Mouse (Mus musculus) left cerebral cortex, postnatal 36 days (tissue): ENCODE data around the gene Rpl9-ps6. TPM values are rescaled to one million over a fixed set of nuclear protein-coding genes. Genes with fewer than 3 reads are reported as not detected.
"Not testable (repeated sequence)": the region's sequence is repeated elsewhere in the genome, so short reads cannot be mapped to it uniquely, and the experiment has no call there.

Source experiments
- DNase-seq, 2 experiments: peaks; one replicate each; pipeline ENCODE4 v3.0.0; 2021 to 2022; ENCODE audit warnings: low spot score in 2 of 2, mixed read lengths in 1 of 2
- intact Hi-C: fragments of 180-260 bp; cut with DNase I; formaldehyde crosslinking; loops from one replicate; pipeline ENCODE4 v1.15.1; 2025
- total RNA-seq, 2 experiments: library from RNA; stranded (reverse); gene quantifications; 2 replicates each; pipeline ENCODE4 v1.2.3; 2021

Rpl9-ps6 gene
- total RNA-seq: 10 to 100 TPM; 23.2 to 46.0 TPM

DNA sequence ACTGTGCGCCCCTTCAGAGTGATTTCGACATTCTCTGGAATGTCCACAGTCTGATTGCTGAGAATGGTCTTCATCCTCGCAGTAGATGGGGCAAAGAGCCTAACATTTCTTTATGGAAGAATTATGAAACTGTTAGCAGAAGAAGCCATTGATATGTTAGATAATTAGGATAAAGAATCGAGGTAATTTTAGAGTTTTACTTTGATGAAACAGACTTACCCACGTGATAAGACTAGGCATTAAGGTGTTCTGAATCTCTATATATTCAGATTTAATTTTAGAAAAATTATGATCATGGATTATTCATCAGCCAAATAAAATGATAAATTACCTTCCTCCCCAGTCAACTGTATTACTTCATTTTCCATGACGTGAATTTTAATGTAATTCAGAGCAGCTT is at the start of gene Rpl9-ps6:
TSS of gene Rpl9-ps6 (minus strand) at position 101 of the 400 bp plus-strand sequence.
- no peak for DNase-seq
- intact Hi-C loops: no loop called here

DNA sequence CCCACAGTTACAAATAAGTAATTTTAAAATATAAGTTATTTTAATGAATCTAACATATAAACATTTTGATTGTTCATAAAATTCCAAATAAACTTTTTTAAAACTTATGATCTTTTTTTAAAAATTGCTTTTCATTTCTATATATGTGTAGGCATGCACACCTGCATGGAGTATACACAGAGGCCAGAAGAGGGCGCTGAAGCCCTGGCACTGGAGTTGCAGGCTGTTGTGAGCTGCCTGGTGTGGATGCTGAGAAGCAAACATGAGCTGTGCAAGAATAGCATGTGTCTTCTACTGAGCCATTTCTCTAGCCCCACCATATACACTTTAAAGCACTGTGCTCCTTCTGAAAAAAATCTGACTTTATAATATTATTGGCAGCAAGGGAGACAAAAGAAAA is 46.1 kb upstream of the Rpl9-ps6 start:
- no peak for DNase-seq
- intact Hi-C loops: no loop called here

DNA sequence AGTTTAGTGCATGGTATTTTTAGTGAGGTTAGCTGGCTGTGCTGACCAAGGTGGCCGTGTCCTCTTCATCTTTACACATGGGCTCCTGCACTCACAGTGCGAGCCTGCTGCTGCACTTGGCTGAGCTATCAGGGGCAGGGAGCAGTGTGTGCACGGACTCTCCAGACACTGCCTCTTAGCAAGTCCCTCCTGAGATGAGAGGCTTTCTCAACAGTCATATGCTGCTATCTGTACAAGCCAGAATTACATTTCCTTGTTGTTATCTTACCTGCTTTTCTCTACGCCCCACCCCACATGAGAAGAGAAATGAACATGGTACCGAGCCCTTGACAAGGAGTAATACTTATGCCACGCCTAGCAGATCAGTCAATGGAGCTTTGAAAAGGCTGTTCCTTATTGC is 44.6 kb upstream of the Rpl9-ps6 start:
- no peak for DNase-seq
- intact Hi-C loops: no loop called here

DNA sequence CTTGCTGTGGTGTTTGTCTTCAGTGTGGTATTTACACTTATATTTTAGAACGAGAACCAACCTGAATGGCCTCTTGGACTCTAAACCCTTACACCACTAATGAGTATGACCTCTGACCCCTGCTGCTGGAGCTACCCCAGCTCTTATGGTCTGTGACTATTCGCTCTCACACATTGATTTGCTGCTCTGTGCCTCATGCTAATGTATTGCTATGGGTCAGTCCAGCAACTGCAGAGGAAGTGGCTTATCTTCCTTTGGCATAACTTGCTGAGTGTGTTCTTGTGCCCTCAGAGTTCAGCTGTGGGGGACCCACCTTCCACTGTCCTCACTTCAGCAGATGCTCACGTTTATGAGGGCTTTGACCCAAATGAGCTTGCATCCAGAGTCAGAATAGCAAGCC is 43.9 kb upstream of the Rpl9-ps6 start:
- intact Hi-C loops: no loop called here
- DNase-seq: no peak

DNA sequence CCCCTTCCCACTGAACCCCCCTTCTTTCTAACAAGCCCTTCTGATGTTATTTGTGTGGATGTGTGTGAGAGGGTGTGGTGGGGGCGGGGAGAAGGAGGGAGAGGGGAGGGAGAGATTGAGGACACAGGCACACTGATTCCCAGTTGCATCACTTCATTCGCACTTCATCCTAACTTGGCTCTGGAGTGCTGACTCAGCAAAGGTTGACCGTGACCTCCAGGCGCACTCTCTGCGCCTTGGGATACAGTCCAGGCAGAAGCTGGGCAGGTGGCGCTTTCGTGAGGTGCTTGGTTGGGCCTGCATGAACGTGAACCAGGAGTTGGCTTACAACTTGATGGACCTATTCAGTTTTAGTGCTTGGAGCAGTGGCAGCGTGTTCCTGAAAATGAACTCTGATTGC is 41.1 kb upstream of the Rpl9-ps6 start:
- DNase-seq: no peak
- intact Hi-C loops: no loop called here

DNA sequence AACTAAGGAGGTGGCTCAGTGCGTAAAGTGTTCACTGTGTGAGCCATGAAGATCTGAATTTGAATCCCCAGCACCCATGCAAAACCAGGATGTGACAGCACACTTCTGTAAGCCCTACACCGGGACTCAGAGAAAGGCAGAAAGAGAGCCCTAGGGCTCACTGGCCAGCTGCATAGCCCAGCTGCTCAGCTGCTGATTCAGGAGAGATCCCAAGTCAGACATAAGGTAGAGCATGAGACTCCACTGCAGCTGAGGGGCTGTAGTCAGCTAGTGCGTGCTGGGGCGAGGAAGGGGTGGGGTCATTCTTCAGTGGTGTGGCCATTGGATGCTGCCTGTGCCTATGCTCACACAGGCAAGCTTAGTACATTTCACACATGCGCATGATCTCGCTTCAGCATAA is 40.7 kb upstream of the Rpl9-ps6 start:
- intact Hi-C loops: no loop called here
- no peak for DNase-seq

DNA sequence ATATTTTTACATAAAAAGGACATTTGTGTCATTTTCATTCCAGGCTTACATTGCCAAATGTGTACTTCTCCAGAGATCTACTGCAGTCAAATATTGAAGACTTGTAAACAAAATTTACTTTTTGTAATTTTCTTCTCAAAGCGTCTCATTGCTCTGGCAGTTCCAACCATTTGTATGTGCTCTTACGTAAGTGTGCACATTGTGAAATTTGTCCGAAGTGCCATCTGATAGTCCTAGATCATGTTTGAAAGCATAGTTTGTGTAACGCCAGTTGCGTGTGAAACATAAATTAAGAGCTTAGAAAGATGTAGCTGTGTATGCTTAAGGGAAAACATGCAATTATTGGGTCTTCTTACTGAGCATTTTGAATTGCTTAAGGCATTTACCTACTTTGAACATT is 40.1 kb upstream of the Rpl9-ps6 start:
- DNase-seq: no peak
- intact Hi-C loops: no loop called here

DNA sequence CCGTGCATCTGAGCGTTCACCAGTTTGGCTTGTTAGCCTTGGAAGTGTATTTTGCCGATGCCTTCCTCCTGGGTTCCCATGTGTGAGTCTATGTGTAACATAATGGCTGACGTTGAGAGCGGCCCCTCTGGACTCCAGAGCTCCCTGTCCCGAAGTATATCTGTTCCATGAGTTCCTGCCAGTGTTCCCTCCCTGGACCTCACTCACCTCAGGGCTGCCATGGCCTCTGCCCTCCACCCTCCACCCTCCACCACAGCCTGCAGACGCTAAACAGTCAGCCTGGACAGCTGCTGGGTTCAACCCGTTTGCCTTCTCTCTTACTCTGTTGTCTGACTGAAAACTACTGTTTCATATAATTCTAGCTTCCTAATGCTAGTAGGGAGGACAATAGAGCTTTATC is 39.7 kb upstream of the Rpl9-ps6 start:
- no peak for DNase-seq
- intact Hi-C loops: no loop called here

DNA sequence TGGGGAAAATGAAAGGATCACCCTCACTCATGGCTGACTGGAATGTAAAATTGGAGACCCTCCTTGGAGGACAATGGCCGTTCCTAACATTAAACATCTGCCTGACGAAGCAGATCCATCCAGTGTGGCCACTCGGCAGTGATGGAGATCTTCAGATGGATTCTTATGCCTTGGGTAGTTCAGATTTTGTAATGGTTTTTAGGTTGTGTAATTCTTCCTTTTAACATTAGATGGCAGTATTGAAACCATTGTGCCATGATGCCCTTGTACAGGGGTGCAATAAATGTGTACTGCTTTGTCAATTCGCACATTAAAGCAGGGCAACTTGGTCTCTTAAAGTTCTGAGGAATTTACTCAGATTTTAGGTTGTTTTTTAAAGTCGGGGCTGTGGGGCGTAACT is 35.0 kb upstream of the Rpl9-ps6 start:
- no peak for DNase-seq
- intact Hi-C loops: loop anchor here (5.0 kb wide), 1 partner anchor 191 kb away; no protein-coding TSS in a partner anchor

DNA sequence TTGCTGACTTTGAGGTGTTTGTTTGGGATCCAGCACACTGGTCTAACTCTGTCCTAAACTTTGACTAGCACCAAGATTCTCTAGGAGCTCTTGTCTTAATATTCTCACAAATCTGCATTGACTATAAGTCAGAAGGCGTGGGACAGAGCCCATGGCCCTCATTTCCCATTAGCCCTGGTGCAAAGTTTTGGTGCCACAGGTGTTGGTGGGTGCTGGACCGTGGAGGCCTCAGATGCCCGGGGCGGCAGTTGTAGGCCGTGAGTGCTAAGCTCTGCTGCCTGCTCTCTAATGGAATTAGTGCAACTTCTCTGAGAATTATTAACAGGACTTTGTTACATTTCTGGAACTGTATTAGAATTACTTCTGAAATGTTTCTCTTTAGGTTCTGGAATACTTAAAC is 31.6 kb upstream of the Rpl9-ps6 start:
- no peak for DNase-seq
- intact Hi-C loops: no loop called here

DNA sequence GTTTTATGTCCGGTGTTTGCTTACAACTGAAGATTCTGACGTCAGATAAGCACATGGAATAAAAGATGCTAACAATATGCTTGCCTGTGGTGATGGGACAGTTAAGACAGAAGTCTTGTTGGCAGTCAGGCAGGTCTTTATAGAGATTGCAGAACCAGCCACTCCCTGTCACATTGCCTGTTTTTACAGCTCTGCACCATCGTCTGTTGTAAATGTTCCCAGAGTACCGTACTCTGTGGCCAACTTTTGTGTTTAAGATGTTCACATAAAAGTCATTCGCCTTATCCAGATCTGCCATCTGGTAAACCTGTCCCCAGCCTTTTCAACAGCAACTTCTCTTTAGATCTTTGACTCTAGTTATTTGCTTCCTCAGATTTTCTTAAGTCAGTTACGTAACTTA is 31.0 kb upstream of the Rpl9-ps6 start:
- no peak for DNase-seq
- intact Hi-C loops: no loop called here

DNA sequence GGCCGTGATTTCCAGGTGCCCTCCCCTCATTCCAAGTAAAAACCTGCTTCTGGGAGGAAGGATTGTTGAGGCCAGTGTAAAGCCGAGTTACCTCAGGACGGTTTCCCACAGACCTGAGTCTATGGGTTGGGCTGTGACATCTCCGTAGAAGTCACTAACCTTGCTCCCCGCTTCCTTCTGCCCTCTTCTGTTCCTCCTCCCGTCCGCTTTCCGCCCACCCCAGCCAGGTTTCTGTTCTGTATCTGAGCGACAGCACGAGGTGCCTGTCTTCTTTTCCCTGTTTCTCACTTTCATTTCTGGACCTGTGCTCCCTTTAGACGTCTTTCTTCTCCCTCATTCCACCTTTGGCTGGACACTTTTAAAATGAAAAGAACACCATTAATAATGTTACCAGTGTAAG is 28.7 kb upstream of the Rpl9-ps6 start:
- intact Hi-C loops: no loop called here
- no peak for DNase-seq

DNA sequence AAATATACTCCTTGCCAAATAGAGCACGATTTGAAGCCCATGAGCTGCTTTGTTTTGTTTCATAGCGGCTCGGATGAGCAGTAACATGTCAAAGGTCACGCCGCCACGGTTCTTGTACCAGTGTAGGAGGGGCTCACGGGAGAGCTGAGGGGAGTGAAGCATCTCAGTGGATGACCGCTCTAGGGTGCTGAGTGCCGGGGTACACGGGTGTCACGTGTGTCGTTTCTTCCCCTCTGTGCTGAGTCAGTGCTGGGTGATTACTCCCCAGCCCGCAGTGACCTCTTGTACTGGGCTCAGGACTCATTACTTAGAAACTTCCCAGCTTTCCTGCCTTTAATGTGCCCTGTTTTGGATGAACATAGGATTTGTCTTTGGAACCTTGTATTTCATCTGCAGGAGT is 28.2 kb upstream of the Rpl9-ps6 start:
- intact Hi-C loops: no loop called here
- DNase-seq: no peak

DNA sequence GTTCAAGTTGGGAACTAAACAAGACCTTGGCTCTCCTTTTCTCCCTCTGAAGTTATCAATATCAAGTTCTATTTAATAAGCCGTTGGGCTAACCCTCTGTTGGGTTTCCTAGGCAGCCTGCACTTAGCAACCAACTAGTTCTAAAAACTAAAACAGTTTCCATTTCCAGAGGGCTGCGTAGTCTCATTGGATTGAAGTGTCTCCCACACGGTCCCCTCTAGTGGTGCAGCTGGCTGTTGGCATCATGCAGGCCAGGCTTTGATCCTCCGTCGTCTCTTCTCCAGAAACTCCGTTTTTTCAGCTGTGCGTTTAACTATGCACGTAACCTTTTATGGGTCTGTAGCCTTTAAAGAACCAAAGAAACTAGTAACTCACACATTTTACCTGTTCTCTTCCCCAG is 27.1 kb upstream of the Rpl9-ps6 start:
- no peak for DNase-seq
- intact Hi-C loops: no loop called here

DNA sequence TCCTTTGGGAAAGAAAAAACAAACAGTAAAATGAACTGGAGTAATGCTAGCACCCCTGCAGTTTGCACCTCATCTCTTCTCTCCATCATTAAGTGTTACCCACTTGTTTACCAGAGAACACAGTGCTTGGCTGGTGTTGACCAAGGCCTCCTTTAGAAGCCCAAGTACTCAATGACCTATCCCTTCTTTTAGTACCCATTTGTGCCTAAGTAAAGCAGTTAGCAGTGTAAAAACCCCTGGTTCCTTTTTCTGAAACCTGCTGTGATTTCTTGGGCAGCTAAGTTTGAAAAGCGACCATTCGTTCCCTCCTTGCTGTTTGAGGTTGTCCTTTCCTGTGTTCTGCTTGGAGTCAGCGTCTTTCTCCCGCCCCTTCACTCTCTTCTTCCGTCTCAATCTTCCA is 26.6 kb upstream of the Rpl9-ps6 start:
- DNase-seq: no peak
- intact Hi-C loops: no loop called here

DNA sequence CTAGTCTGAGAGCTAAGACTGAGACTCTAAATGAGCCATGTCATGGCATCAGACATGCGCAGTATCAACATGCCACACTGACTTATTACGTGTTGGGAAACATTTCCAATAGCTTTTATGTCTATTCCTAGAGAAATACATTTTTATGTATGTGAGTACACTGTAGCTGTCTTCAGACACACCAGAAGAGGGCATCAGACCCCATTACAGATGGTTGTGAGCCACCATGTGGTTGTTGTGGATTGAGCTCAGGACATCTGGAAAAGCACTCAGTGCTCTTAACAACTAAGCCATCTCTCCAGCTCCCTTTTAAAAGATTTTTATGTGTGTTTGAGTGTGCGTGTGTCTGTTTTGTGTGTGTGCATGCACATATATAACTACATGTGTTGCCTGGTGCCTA is 26.0 kb upstream of the Rpl9-ps6 start:
- intact Hi-C loops: no loop called here
- DNase-seq: no peak

DNA sequence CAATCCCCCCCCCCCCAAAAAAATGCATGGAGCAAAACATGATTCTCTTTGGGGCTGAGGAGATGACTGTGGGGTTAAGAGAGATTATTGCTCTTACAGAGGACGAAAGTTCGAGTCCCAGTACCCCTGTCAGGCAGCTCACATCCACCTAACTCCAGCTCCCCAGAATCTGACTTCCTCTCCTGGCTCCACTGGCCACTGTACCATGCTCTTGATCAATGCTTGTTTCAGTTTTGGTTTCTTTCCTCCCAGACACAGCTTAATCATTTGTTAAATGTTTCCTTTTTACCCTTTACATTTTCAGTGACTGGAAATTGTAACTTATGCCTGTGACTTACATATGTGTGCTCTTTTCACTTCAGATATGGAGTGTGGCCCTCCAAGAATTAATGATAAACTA is 24.6 kb upstream of the Rpl9-ps6 start:
- intact Hi-C loops: no loop called here
- no peak for DNase-seq

DNA sequence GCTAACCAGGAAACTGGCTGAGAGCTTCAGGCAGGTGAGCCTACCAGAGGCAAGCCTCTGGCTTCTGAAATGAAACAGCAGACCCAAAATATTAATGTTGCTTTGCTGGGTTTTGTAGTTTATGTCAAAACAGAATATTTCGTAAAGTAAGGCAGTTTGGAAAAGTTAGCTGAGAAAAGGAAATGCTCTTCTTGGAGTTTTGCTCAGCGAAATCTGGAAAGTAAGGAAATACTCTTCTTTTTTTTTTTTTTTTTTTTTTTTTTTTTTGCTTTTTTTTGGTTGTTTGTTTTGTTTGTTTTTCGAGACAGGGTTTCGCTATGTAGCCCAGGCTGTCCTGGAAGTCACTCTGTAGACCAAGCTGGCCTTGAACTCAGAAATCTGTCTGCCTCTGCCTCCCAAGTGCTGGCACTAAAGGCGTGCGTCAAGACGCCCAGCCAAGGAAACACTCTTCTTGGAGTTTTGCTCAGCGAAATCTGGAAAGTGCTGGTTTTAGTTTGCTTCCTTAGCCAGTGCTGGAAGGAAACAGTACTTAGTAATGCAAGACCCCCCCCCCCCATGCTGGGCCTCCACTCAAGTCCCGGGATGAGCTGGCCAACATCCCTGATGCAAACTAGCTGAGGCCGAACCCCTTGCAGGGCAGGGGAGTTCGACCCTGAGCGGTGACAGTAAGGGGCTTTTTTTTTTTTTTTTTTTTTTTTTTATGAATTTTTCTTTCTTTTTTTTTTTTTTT is 23.0 kb upstream of the Rpl9-ps6 start:
- intact Hi-C loops: no loop called here

DNA sequence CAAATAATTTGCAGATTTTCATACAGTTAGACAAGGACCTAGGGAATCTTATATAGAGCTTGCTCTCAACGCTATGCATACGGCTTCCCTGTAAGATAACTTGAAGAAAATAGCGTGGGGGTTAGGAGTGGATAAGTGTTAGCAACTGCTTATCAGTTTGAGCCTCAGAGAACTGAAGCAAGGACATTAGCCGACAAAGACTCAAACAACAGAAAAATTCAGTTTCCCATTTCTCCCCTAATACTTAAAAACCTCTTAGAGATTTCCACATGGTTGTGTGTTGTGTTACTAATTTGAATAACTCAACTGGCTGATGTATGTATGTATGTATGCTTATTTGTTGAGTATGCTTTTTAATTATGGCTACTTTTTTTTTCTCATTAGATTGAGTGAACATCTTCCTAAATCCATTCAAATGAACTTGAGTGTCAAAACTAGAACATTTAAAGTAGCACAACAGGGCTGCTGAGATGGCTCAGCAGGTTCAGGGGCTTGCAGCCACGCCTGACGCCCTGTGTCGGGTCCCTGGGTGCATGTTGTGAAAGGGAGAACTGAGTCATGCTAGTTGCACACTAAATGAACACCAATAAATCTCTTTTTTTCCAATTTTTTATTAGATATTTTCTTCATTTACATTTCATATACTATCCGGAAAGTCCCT is 21.3 kb upstream of the Rpl9-ps6 start:
- intact Hi-C loops: no loop called here
- no peak for DNase-seq

More for the DNA sequence above, 23.0 kb upstream of the Rpl9-ps6 start:
- DNase-seq: no peak

DNA sequence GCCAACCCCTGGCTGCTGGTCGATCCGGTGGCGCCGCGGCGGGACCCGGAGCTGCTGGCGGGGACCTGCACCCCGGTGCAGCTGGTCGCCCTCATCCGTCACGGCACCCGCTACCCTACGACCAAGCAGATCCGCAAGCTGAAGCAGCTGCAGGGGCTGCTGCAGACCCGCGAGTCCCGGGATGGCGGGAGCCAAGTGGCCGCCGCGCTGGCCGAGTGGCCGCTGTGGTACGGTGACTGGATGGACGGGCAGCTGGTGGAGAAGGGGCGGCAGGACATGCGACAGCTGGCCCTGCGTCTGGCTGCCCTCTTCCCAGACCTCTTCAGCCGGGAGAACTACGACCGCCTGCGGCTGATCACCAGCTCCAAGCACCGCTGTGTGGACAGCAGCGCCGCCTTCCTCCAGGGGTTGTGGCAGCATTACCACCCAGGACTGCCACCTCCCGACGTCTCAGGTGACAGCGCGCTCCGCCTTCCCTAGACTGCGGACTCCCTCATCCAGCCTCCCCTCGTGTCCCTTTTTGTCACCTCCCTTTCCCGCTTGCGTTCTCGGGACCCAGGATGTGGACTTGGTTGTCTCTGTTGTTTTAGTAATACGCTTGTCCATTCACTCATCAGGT is 19.8 kb upstream of the Rpl9-ps6 start:
- peak; percentile 68 to 72 for DNase-seq
- intact Hi-C loops: not testable (repeated sequence)

DNA sequence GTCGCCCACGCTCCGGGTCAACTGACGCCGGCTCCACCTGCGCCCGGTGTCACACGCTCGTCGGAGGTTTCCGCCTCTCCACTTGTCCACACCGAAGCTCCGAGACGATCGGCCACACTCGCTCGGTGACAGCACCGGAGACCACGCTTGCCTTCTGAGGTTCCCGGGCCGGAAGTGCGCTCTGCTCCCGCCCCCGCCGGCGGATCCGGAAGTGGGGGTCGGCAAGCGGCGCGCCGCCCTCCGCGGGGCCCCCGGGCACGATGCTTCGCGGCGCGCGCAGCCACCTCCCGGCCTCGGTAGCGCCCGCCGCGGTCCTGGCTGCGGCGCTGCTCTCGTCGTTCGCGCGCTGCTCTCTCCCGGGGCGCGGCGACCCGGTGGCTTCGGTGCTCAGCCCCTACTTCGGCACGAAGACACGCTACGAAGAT is 19.3 kb upstream of the Rpl9-ps6 start, which contains the start of gene Minpp1:
TSS of gene Minpp1 (plus strand) at position 89 of the 425 bp plus-strand sequence.
- peak; percentile 86 to 91 for DNase-seq
- intact Hi-C loops: no loop called here
